Mouse (Mus musculus) liver, postnatal 0 days (tissue): ENCODE data around the gene Gcnt3. TPM values are rescaled to one million over a fixed set of nuclear protein-coding genes. Genes with fewer than 3 reads are reported as not detected.

Source experiments
- ATAC-seq: fragments of 200-750 bp; cut with Nextera tagmentation; 2 replicates; pipeline ENCODE4 v1.8.0; 2017; ENCODE audit warnings: mild to moderate bottlenecking, moderate library complexity
- DNase-seq: peaks from one replicate; pipeline ENCODE4 v3.0.0-alpha.2; 2016
- H3K27ac ChIP-seq: fragments of 300-500 bp; sonication (generic); 2 replicates; pipeline ENCODE4 v1.5.1; 2014; ENCODE audit warnings: antibody characterized with exemption, moderate library complexity, mild to moderate bottlenecking, low read depth
- H3K27me3 ChIP-seq: fragments of 300-500 bp; sonication (generic); 2 replicates; pipeline ENCODE4 v1.6.1; 2014; ENCODE audit warnings: low read length, control low read depth, mixed read lengths; ENCODE audit not compliant: insufficient read depth
- H3K36me3 ChIP-seq: fragments of 300-500 bp; sonication (generic); replicated peaks from 2 replicates; pipeline ENCODE4 v1.6.1; 2014; ENCODE audit warnings: mild to moderate bottlenecking, control low read depth, low read length, moderate library complexity, mixed read lengths; ENCODE audit not compliant: insufficient read depth
- H3K4me1 ChIP-seq: fragments of 300-500 bp; sonication (generic); 2 replicates; pipeline ENCODE4 v1.6.1; 2014; ENCODE audit warnings: antibody characterized with exemption, mild to moderate bottlenecking, control low read depth; ENCODE audit not compliant: insufficient read depth
- H3K4me2 ChIP-seq: fragments of 300-500 bp; sonication (generic); 2 replicates; pipeline ENCODE4 v1.6.1; 2014; ENCODE audit warnings: low read depth, mild to moderate bottlenecking, low read length, moderate library complexity, mixed read lengths
- H3K4me3 ChIP-seq: fragments of 300-500 bp; sonication (generic); 2 replicates; pipeline ENCODE4 v1.5.1; 2014; ENCODE audit warnings: low read depth, low read length
- H3K9ac ChIP-seq: fragments of 300-500 bp; sonication (generic); replicated peaks from 2 replicates; pipeline ENCODE4 v1.6.1; 2014; ENCODE audit warnings: mild to moderate bottlenecking, moderate library complexity
- H3K9me3 ChIP-seq: fragments of 300-500 bp; sonication (generic); 2 replicates; pipeline ENCODE4 v1.6.1; 2016; ENCODE audit warnings: mild to moderate bottlenecking, control low read depth, low read length, mixed read lengths
- CTCF ChIP-seq: sonication (generic); IDR thresholded peaks from 2 replicates; pipeline ENCODE4 v1.5.1; 2016; ENCODE audit warnings: antibody characterized with exemption, low read depth
- EP300 ChIP-seq: IDR thresholded peaks from 2 replicates; pipeline ENCODE4 v1.6.1; 2016; ENCODE audit warnings: antibody characterized with exemption, low read depth, mild to moderate bottlenecking
- WGBS: fragments of 180-500 bp; shearing (Covaris S2); extraction: QIAGEN DNeasy Blood & Tissue Kit; methylation state at CpG from one replicate; pipeline ENCODE4 v1.1.7; 2014; ENCODE audit not compliant: insufficient replicate concordance; 5-methylcytosine and 5-hydroxymethylcytosine counted together
- polyA plus RNA-seq: library from polyadenylated mRNA; unstranded; fragments of >200 nt; fragmentation: Nextera tagmentation; extraction: Ambion mirVana; gene quantifications from 2 replicates; pipeline ENCODE4 v1.2.1, GENCODE M21; 2015

Gcnt3 gene
- polyA plus RNA-seq, 1 experiment from 2014 or later, result not detected

GRCm38 (mm10) chr9:70048280-70048679 is 10.4 kb upstream of the Gcnt3 start:
- Histone ChIP-seq H3K9ac (no peak overlapping the region), H3K4me1 (peaks cover 5% of the 10 kb centered on the region), H3K9me3 (no peaks in the 10 kb centered on the region), H3K27me3 (peaks cover 8% of the 10 kb centered on the region; the same call in 1 of the 2 replicates), H3K4me3 (no peak overlapping the region), H3K4me2 (no peak overlapping the region), H3K36me3 (no peaks in the 10 kb centered on the region), H3K27ac (no peak overlapping the region)
- WGBS, result 58% methylated on average over 5 of the region's 5 CpGs
- TF ChIP-seq CTCF, result no peak
- TF ChIP-seq EP300, result no peak
- ATAC-seq (no peak), DNase-seq (no peak)

- no peak for DNase-seq
- 66% methylated on average over 3 of the region's 3 CpGs for WGBS
- H3K27me3 ChIP-seq, result peaks cover 8% of the 10 kb centered on the region; the same call in 1 of the 2 replicates
Observed at GRCm38 (mm10) chr9:70047839-70048238, 10.0 kb upstream of the Gcnt3 start.

GRCm38 (mm10) chr9:70046255-70046654 is 8.4 kb upstream of the Gcnt3 start:
- no peak for DNase-seq
- Histone ChIP-seq H3K4me1 (peaks cover 5% of the 10 kb centered on the region), H3K4me2 (no peak overlapping the region), H3K4me3 (no peak overlapping the region), H3K36me3 (no peaks in the 10 kb centered on the region), H3K9me3 (no peaks in the 10 kb centered on the region), H3K27ac (no peak overlapping the region), H3K27me3 (peaks cover 8% of the 10 kb centered on the region; the same call in 1 of the 2 replicates), H3K9ac (no peak overlapping the region)
- ATAC-seq, result no peak
- 46% methylated on average over 6 of the region's 6 CpGs for WGBS
- TF ChIP-seq EP300, result 0 out of 2 replicates have a peak, but pooled peaks have one; percentile 13
- TF ChIP-seq CTCF, result no peak

More at GRCm38 (mm10) chr9:70047839-70048238, 10.0 kb upstream of the Gcnt3 start:
- Histone ChIP-seq H3K4me2 (no peak overlapping the region), H3K4me3 (no peak overlapping the region), H3K27ac (no peak overlapping the region), H3K9ac (no peak overlapping the region), H3K9me3 (no peaks in the 10 kb centered on the region), H3K4me1 (peaks cover 5% of the 10 kb centered on the region), H3K36me3 (no peaks in the 10 kb centered on the region)
- TF ChIP-seq CTCF (no peak), EP300 (no peak)
- ATAC-seq, result no peak

GRCm38 (mm10) chr9:70044865-70045264 is 7.0 kb upstream of the Gcnt3 start:
- no peak for TF ChIP-seq CTCF
- peak; percentile 65 for TF ChIP-seq EP300
- Histone ChIP-seq H3K27ac (no peak overlapping the region), H3K36me3 (no peaks in the 10 kb centered on the region), H3K4me3 (no peak overlapping the region), H3K27me3 (peaks cover 8% of the 10 kb centered on the region; the same call in 1 of the 2 replicates), H3K9me3 (no peaks in the 10 kb centered on the region), H3K4me1 (peaks cover 5% of the 10 kb centered on the region), H3K9ac (no peak overlapping the region), H3K4me2 (no peak overlapping the region)
- WGBS, result 46% methylated on average over 2 of the region's 2 CpGs
- peak; percentile 47 for ATAC-seq
- DNase-seq, result no peak

GRCm38 (mm10) chr9:70042935-70043334 is 5.0 kb upstream of the Gcnt3 start:
- DNase-seq (no peak), ATAC-seq (no peak)
- Histone ChIP-seq H3K27ac (no peak overlapping the region), H3K4me3 (no peak overlapping the region), H3K4me1 (peaks cover 5% of the 10 kb centered on the region), H3K27me3 (no peaks in the 10 kb centered on the region), H3K36me3 (no peaks in the 10 kb centered on the region), H3K9ac (no peak overlapping the region), H3K4me2 (no peak overlapping the region), H3K9me3 (peaks cover 4% of the 10 kb centered on the region; the same call in 1 of the 2 replicates)
- 88% methylated on average over 1 of the region's 1 CpGs for WGBS
- TF ChIP-seq CTCF (no peak), EP300 (no peak)

GRCm38 (mm10) chr9:70042137-70042536 is 4.2 kb upstream of the Gcnt3 start:
- H3K27me3 ChIP-seq, result no peaks in the 10 kb centered on the region
- TF ChIP-seq EP300, result no peak
- TF ChIP-seq CTCF, result no peak
- no peak for DNase-seq
- peaks cover 4% of the 10 kb centered on the region; the same call in 1 of the 2 replicates for H3K9me3 ChIP-seq
- no peak overlapping the region for H3K4me3 ChIP-seq
- no peak overlapping the region for H3K9ac ChIP-seq
- ATAC-seq, result no peak
- 80% methylated on average over 4 of the region's 4 CpGs for WGBS
- no peak overlapping the region for H3K4me2 ChIP-seq
- H3K36me3 ChIP-seq, result no peaks in the 10 kb centered on the region
- peaks cover 5% of the 10 kb centered on the region for H3K4me1 ChIP-seq
- no peak overlapping the region for H3K27ac ChIP-seq

GRCm38 (mm10) chr9:70040570-70040969 is 2.7 kb upstream of the Gcnt3 start:
- Histone ChIP-seq H3K27me3 (no peaks in the 10 kb centered on the region), H3K36me3 (no peaks in the 10 kb centered on the region), H3K9me3 (peaks cover 4% of the 10 kb centered on the region; the same call in 1 of the 2 replicates), H3K4me3 (no peak overlapping the region), H3K4me1 (no peaks in the 10 kb centered on the region), H3K27ac (no peak overlapping the region), H3K4me2 (no peak overlapping the region), H3K9ac (no peak overlapping the region)
- ATAC-seq (no peak), DNase-seq (no peak)
- 76% methylated on average over 11 of the region's 11 CpGs for WGBS
- no peak for TF ChIP-seq CTCF
- no peak for TF ChIP-seq EP300
